Mouse (Mus musculus) brain, embryonic 14.5 days (tissue): Measurements from ENCODE around the gene Zbtb18.

ENCODE experiments used
- CTCF ChIP-seq: fragments of 200-500 bp; IDR thresholded peaks from 2 replicates; pipeline ENCODE4 v1.5.1; 2012; ENCODE audit warnings: inconsistent platforms, mild to moderate bottlenecking, moderate library complexity, borderline replicate concordance; ENCODE audit not compliant: insufficient read depth, insufficient read length; ENCODE audit errors: extremely low read depth
- POLR2A ChIP-seq: fragments of 200-500 bp; IDR thresholded peaks from 2 replicates; pipeline ENCODE4 v1.6.1; 2012; ENCODE audit warnings: mild to moderate bottlenecking, inconsistent platforms, borderline replicate concordance; ENCODE audit not compliant: poor library complexity, insufficient read depth, insufficient read length, severe bottlenecking; ENCODE audit errors: extremely low read depth

DNA sequence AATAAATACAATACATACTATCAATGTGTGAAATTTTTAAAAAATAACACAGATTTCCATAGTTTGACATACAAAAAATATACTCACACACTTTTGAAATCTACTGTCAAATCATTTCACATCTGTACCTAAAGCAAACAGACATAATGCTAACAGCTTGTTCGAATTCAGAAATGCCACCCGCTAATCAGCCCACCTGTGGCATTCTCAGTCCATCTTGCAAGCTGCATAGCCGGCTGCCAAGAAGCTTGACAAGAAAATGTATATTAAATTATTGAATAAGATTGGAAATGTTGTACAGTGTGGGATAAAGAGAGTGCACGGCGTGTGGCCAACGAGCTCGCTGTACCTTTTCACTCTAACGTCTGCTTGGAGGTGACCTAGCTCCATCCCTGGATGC, 52.2 kb downstream of the Zbtb18 start:
- no peak for TF ChIP-seq CTCF
- TF ChIP-seq POLR2A = no peak
